Mouse (Mus musculus) 3134 (cell line): Measurements from ENCODE around the gene Ifna15.
A peak's percentile ranks its signal among the peaks of the same experiment; 100 is the strongest.

Source experiments
- DNase-seq: peaks from one replicate; pipeline ENCODE4 v3.0.0-alpha.2; 2011; ENCODE audit warnings: low spot score; ENCODE audit not compliant: insufficient read length; ENCODE audit errors: extremely low read depth

Gene Ifna15

DNA sequence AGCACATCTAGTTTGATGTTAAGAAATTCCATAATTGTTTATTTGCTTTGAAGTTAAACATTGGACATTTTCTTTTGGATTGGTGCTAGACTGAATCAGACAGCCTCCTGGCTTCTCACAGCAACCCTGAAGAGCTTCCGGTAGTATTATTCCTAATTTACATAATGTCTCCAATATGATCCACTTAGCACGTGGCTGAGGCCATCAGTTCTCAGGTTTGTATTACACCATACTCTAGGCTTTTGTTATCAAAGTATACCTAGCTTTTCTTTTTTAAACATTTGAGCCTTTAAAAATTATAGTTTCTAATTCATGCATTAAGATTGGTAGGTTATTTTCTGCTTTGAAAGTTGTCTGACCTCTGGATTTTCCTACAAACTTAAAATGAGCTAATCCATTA lies 42.8 kb downstream of the Ifna15 start:
- no peak for DNase-seq

DNA sequence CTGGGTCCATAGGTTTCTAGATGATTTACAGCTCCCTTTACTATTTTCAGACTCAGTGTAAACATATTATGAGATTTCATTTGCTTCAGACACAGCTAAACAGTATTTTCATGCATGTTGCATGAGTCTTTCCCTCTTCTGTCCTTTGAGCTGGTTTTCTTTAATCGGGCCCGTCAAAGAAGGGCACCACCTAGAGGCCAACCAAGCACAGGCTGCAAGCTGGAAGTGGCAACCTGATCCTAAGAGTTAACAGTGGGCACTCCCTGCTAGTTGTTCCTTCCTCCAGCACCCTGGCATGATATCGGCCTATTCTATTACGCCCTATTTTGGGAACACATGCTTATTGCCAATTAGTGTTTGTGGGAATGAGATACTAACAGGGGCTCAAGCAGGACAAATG lies 43.6 kb downstream of the Ifna15 start:
- peak; percentile 30 for DNase-seq

- DNase-seq, result no peak
These were observed 44.3 kb downstream of the Ifna15 start for GRCm38 (mm10) chr4:88513743-88514142.
